Mouse (Mus musculus): Measurements from ENCODE around the gene Tmcc3. TPM values are rescaled to one million over a fixed set of nuclear protein-coding genes. Genes with fewer than 3 reads are reported as not detected.

Tmcc3 gene
- polyA plus RNA-seq, 1 experiment from 2014 or later = 5.7 TPM

GRCm38 (mm10) chr10:94494403-94494846 is 182.7 kb downstream of the Tmcc3 start:
- H3K4me3 ChIP-seq (ENCODE audit: low read depth, low read length) = no peak overlapping the region
- 0 out of 2 replicates have a peak, but pooled peaks have one; percentile 27 for ATAC-seq (ENCODE audit: low FRiP score)
- no peaks in the 10 kb centered on the region for H3K27me3 ChIP-seq (ENCODE audit: control insufficient read depth, insufficient read depth, low read length)
- DNase-seq (ENCODE audit: low spot score) = no peak
- 71% methylated on average over 8 of the region's 8 CpGs for WGBS
- no peaks in the 10 kb centered on the region; the same call in 1 of the 2 replicates for H3K4me1 ChIP-seq (replicated peaks; ENCODE audit: control insufficient read depth, insufficient read depth, low read length)
- H3K9ac ChIP-seq (ENCODE audit: low read depth, low read length) = no peak overlapping the region
- no peaks in the 10 kb centered on the region for H3K36me3 ChIP-seq (ENCODE audit: control insufficient read depth, insufficient read depth, low read length)
- H3K9me3 ChIP-seq (ENCODE audit: control insufficient read depth, low read length) = no peaks in the 10 kb centered on the region
- no peak overlapping the region for H3K27ac ChIP-seq (ENCODE audit: low read depth, low read length)
- no peak overlapping the region for H3K4me2 ChIP-seq (replicated peaks; ENCODE audit: low read depth, low read length)

- ATAC-seq (ENCODE audit: low FRiP score) = no peak
- H3K9ac ChIP-seq (ENCODE audit: low read depth, low read length) = no peak overlapping the region
These were observed 183.9 kb downstream of the Tmcc3 start for GRCm38 (mm10) chr10:94495496-94496235.

GRCm38 (mm10) chr10:94496826-94497440 is 185.2 kb downstream of the Tmcc3 start:
- H3K27me3 ChIP-seq (ENCODE audit: control insufficient read depth, insufficient read depth, low read length) = no peaks in the 10 kb centered on the region
- DNase-seq (ENCODE audit: low spot score) (no peak), ATAC-seq (ENCODE audit: low FRiP score) (no peak)
- H3K27ac ChIP-seq (ENCODE audit: low read depth, low read length) = no peak overlapping the region
- no peak overlapping the region for H3K4me3 ChIP-seq (ENCODE audit: low read depth, low read length)
- 74% methylated on average over 8 of the region's 8 CpGs for WGBS
- H3K9ac ChIP-seq (ENCODE audit: low read depth, low read length) = no peak overlapping the region
- H3K4me1 ChIP-seq (replicated peaks; ENCODE audit: control insufficient read depth, insufficient read depth, low read length) = no peaks in the 10 kb centered on the region; the same call in 1 of the 2 replicates
- no peaks in the 10 kb centered on the region for H3K36me3 ChIP-seq (ENCODE audit: control insufficient read depth, insufficient read depth, low read length)
- H3K4me2 ChIP-seq (replicated peaks; ENCODE audit: low read depth, low read length) = no peak overlapping the region
- no peaks in the 10 kb centered on the region for H3K9me3 ChIP-seq (ENCODE audit: control insufficient read depth, low read length)

More at GRCm38 (mm10) chr10:94495496-94496235, 183.9 kb downstream of the Tmcc3 start:
- Histone ChIP-seq H3K27ac (ENCODE audit: low read depth, low read length) (no peak overlapping the region), H3K9me3 (ENCODE audit: control insufficient read depth, low read length) (no peaks in the 10 kb centered on the region), H3K4me2 (replicated peaks; ENCODE audit: low read depth, low read length) (no peak overlapping the region), H3K4me1 (replicated peaks; ENCODE audit: control insufficient read depth, insufficient read depth, low read length) (no peaks in the 10 kb centered on the region; the same call in 1 of the 2 replicates), H3K36me3 (ENCODE audit: control insufficient read depth, insufficient read depth, low read length) (no peaks in the 10 kb centered on the region), H3K27me3 (ENCODE audit: control insufficient read depth, insufficient read depth, low read length) (no peaks in the 10 kb centered on the region), H3K4me3 (ENCODE audit: low read depth, low read length) (no peak overlapping the region)
- WGBS = 88% methylated on average over 7 of the region's 7 CpGs
- DNase-seq (ENCODE audit: low spot score) = no peak

- peak; percentile 45 for ATAC-seq (ENCODE audit: low FRiP score)
- no peak overlapping the region for H3K27ac ChIP-seq (ENCODE audit: low read depth, low read length)
These were observed 188.6 kb downstream of the Tmcc3 start for GRCm38 (mm10) chr10:94500210-94500876.

GRCm38 (mm10) chr10:94500877-94501273 is 189.1 kb downstream of the Tmcc3 start:
- no peaks in the 10 kb centered on the region; the same call in 1 of the 2 replicates for H3K4me1 ChIP-seq (replicated peaks; ENCODE audit: control insufficient read depth, insufficient read depth, low read length)
- DNase-seq (ENCODE audit: low spot score) (no peak), ATAC-seq (ENCODE audit: low FRiP score) (peak; percentile 27; the same call in 1 of the 2 replicates)
- no peaks in the 10 kb centered on the region for H3K9me3 ChIP-seq (ENCODE audit: control insufficient read depth, low read length)
- H3K9ac ChIP-seq (ENCODE audit: low read depth, low read length) = no peak overlapping the region
- no peaks in the 10 kb centered on the region for H3K27me3 ChIP-seq (ENCODE audit: control insufficient read depth, insufficient read depth, low read length)
- H3K27ac ChIP-seq (ENCODE audit: low read depth, low read length) = no peak overlapping the region
- no peak overlapping the region for H3K4me3 ChIP-seq (ENCODE audit: low read depth, low read length)
- H3K4me2 ChIP-seq (replicated peaks; ENCODE audit: low read depth, low read length) = no peak overlapping the region
- no peaks in the 10 kb centered on the region for H3K36me3 ChIP-seq (ENCODE audit: control insufficient read depth, insufficient read depth, low read length)
- 67% methylated on average over 7 of the region's 7 CpGs for WGBS

More at GRCm38 (mm10) chr10:94500210-94500876, 188.6 kb downstream of the Tmcc3 start:
- Histone ChIP-seq H3K4me3 (ENCODE audit: low read depth, low read length) (no peak overlapping the region), H3K4me1 (replicated peaks; ENCODE audit: control insufficient read depth, insufficient read depth, low read length) (no peaks in the 10 kb centered on the region; the same call in 1 of the 2 replicates), H3K9ac (ENCODE audit: low read depth, low read length) (no peak overlapping the region), H3K27me3 (ENCODE audit: control insufficient read depth, insufficient read depth, low read length) (no peaks in the 10 kb centered on the region), H3K36me3 (ENCODE audit: control insufficient read depth, insufficient read depth, low read length) (no peaks in the 10 kb centered on the region), H3K9me3 (ENCODE audit: control insufficient read depth, low read length) (no peaks in the 10 kb centered on the region), H3K4me2 (replicated peaks; ENCODE audit: low read depth, low read length) (no peak overlapping the region)
- peak; percentile 33 for DNase-seq (ENCODE audit: low spot score)
- WGBS = 31% methylated on average over 16 of the region's 16 CpGs

- ATAC-seq (ENCODE audit: low FRiP score) = no peak
- Histone ChIP-seq H3K36me3 (ENCODE audit: control insufficient read depth, insufficient read depth, low read length) (no peaks in the 10 kb centered on the region), H3K4me3 (ENCODE audit: low read depth, low read length) (no peak overlapping the region), H3K27ac (ENCODE audit: low read depth, low read length) (no peak overlapping the region), H3K9me3 (ENCODE audit: control insufficient read depth, low read length) (no peaks in the 10 kb centered on the region), H3K9ac (ENCODE audit: low read depth, low read length) (no peak overlapping the region), H3K27me3 (ENCODE audit: control insufficient read depth, insufficient read depth, low read length) (no peaks in the 10 kb centered on the region), H3K4me1 (replicated peaks; ENCODE audit: control insufficient read depth, insufficient read depth, low read length) (no peaks in the 10 kb centered on the region; the same call in 1 of the 2 replicates), H3K4me2 (replicated peaks; ENCODE audit: low read depth, low read length) (no peak overlapping the region)
- WGBS = 87% methylated on average over 10 of the region's 10 CpGs
- no peak for DNase-seq (ENCODE audit: low spot score)
These were observed 190.0 kb downstream of the Tmcc3 start for GRCm38 (mm10) chr10:94501796-94502195.

GRCm38 (mm10) chr10:94505248-94505772 is 193.6 kb downstream of the Tmcc3 start:
- H3K9me3 ChIP-seq (ENCODE audit: control insufficient read depth, low read length) = no peaks in the 10 kb centered on the region
- no peak overlapping the region for H3K27ac ChIP-seq (ENCODE audit: low read depth, low read length)
- H3K4me2 ChIP-seq (replicated peaks; ENCODE audit: low read depth, low read length) = no peak overlapping the region
- 86% methylated on average over 16 of the region's 16 CpGs for WGBS
- H3K9ac ChIP-seq (ENCODE audit: low read depth, low read length) = no peak overlapping the region
- no peaks in the 10 kb centered on the region; the same call in 1 of the 2 replicates for H3K4me1 ChIP-seq (replicated peaks; ENCODE audit: control insufficient read depth, insufficient read depth, low read length)
- ATAC-seq (ENCODE audit: low FRiP score) (no peak), DNase-seq (ENCODE audit: low spot score) (no peak)
- no peaks in the 10 kb centered on the region for H3K36me3 ChIP-seq (ENCODE audit: control insufficient read depth, insufficient read depth, low read length)
- H3K4me3 ChIP-seq (ENCODE audit: low read depth, low read length) = no peak overlapping the region
- H3K27me3 ChIP-seq (ENCODE audit: control insufficient read depth, insufficient read depth, low read length) = no peaks in the 10 kb centered on the region

GRCm38 (mm10) chr10:94508863-94509262 is 197.1 kb downstream of the Tmcc3 start:
- Histone ChIP-seq H3K27ac (ENCODE audit: low read depth, low read length) (no peak overlapping the region), H3K4me1 (replicated peaks; ENCODE audit: control insufficient read depth, insufficient read depth, low read length) (no peaks in the 10 kb centered on the region), H3K36me3 (ENCODE audit: control insufficient read depth, insufficient read depth, low read length) (no peaks in the 10 kb centered on the region), H3K9me3 (ENCODE audit: control insufficient read depth, low read length) (no peaks in the 10 kb centered on the region), H3K4me3 (ENCODE audit: low read depth, low read length) (no peak overlapping the region), H3K27me3 (ENCODE audit: control insufficient read depth, insufficient read depth, low read length) (no peaks in the 10 kb centered on the region), H3K4me2 (replicated peaks; ENCODE audit: low read depth, low read length) (no peak overlapping the region), H3K9ac (ENCODE audit: low read depth, low read length) (no peak overlapping the region)
- ATAC-seq (ENCODE audit: low FRiP score) (no peak), DNase-seq (ENCODE audit: low spot score) (no peak)
- WGBS = 70% methylated on average over 5 of the region's 5 CpGs
